ENCODE assay signal across 10 mouse cellular contexts in genomic region chr1:78649269-78650061, GRCm38 (mm10). TPM values are rescaled to one million over a fixed set of nuclear protein-coding genes. Genes with fewer than 3 reads are reported as not detected.
A peak's percentile ranks its signal among the peaks of the same experiment; 100 is the strongest.
DNase-seq lines count a peak whose midpoint lies in the region; ATAC-seq and TF ChIP-seq lines count a peak whose summit lies in the region.
"Had no signal": no experiment of that assay in that cellular context is flagged by ENCODE, and none has a peak within 500 bp of the region (broad histone marks: within the 10 kb centered on the region; RNA-seq: fewer than 3 reads in every experiment).

No protein-coding gene starts in this region.

- no peaks in the 10 kb centered on the region for H3K9me3 ChIP-seq in hindbrain, embryonic 10.5 days
- no peaks in the 10 kb centered on the region for H3K9me3 ChIP-seq in hindbrain, embryonic 16.5 days (ENCODE audit: control insufficient read depth, low read length)
- H3K9me3 ChIP-seq in midbrain, embryonic 11.5 days (ENCODE audit: control insufficient read depth, low read length), result no peaks in the 10 kb centered on the region
- H3K9me3 ChIP-seq in midbrain, embryonic 14.5 days (ENCODE audit: control insufficient read depth, low read length), result no peaks in the 10 kb centered on the region
- no peaks in the 10 kb centered on the region for H3K9me3 ChIP-seq in embryonic facial prominence, embryonic 10.5 days
- H3K9me3 ChIP-seq in midbrain, postnatal 0 days (ENCODE audit: low read length), result no peaks in the 10 kb centered on the region
- H3K9me3 ChIP-seq: hindbrain, embryonic 15.5 days; limb, embryonic 13.5 days had no signal

- TF ChIP-seq CTCF in midbrain, postnatal 0 days (IDR thresholded peaks at IDR 0.05), result no peak
- no peak for TF ChIP-seq CTCF in gastrocnemius, adult 2 months (IDR thresholded peaks at IDR 0.05)

- DNase-seq in hindbrain, embryonic 10.5 days (ENCODE audit: low spot score), result no peak
- DNase-seq in midbrain, embryonic 11.5 days (ENCODE audit: low spot score, missing footprints), result peak; percentile 87
- DNase-seq in midbrain, embryonic 14.5 days, result no peak
- peak; percentile 34 for DNase-seq in embryonic facial prominence, embryonic 10.5 days (ENCODE audit: low spot score)
- DNase-seq in midbrain, postnatal 0 days (ENCODE audit: low spot score), result no peak
- DNase-seq in gastrocnemius, adult 2 months, result no peak
- no peak for DNase-seq in urinary bladder, postnatal 10 days (ENCODE audit: low spot score)

- no peaks in the 10 kb centered on the region for H3K36me3 ChIP-seq in hindbrain, embryonic 10.5 days
- H3K36me3 ChIP-seq in hindbrain, embryonic 16.5 days (ENCODE audit: control insufficient read depth, insufficient read depth, low read length), result no peaks in the 10 kb centered on the region
- H3K36me3 ChIP-seq in midbrain, embryonic 11.5 days (ENCODE audit: control insufficient read depth, insufficient read depth, low read length), result no peaks in the 10 kb centered on the region
- no peaks in the 10 kb centered on the region for H3K36me3 ChIP-seq in midbrain, embryonic 14.5 days (ENCODE audit: control insufficient read depth, insufficient read depth, low read length)
- no peaks in the 10 kb centered on the region for H3K36me3 ChIP-seq in embryonic facial prominence, embryonic 10.5 days (replicated peaks)
- no peaks in the 10 kb centered on the region for H3K36me3 ChIP-seq in midbrain, postnatal 0 days (ENCODE audit: insufficient read depth, low read length)
- H3K36me3 ChIP-seq: hindbrain, embryonic 15.5 days; limb, embryonic 13.5 days had no signal

- no peak overlapping the region for H3K9ac ChIP-seq in hindbrain, embryonic 16.5 days (ENCODE audit: low read depth, low read length)
- H3K9ac ChIP-seq in midbrain, embryonic 11.5 days (ENCODE audit: low read length), result no peak overlapping the region
- no peak overlapping the region for H3K9ac ChIP-seq in midbrain, embryonic 14.5 days (replicated peaks; ENCODE audit: low read length)
- H3K9ac ChIP-seq in midbrain, postnatal 0 days (replicated peaks; ENCODE audit: low read length, poor library complexity, severe bottlenecking), result no peak overlapping the region
- H3K9ac ChIP-seq: hindbrain, embryonic 15.5 days; limb, embryonic 13.5 days had no signal

- intact Hi-C loops in gastrocnemius, adult 2 months (cut with DNase I), result no loop called here

- H3K4me2 ChIP-seq in hindbrain, embryonic 16.5 days (ENCODE audit: low read length), result no peak overlapping the region
- H3K4me2 ChIP-seq in midbrain, embryonic 11.5 days, result no peak overlapping the region
- no peak overlapping the region for H3K4me2 ChIP-seq in midbrain, embryonic 14.5 days (ENCODE audit: low read length)
- H3K4me2 ChIP-seq in midbrain, postnatal 0 days (ENCODE audit: low read depth, low read length, poor library complexity, severe bottlenecking), result no peak overlapping the region
- H3K4me2 ChIP-seq: hindbrain, embryonic 15.5 days; limb, embryonic 13.5 days had no signal

- WGBS in hindbrain, embryonic 10.5 days, result 40% methylated on average over 6 of the region's 6 CpGs
- WGBS in hindbrain, embryonic 16.5 days, result 48% methylated on average over 6 of the region's 6 CpGs
- WGBS in midbrain, embryonic 11.5 days, result 41% methylated on average over 6 of the region's 6 CpGs
- 43% methylated on average over 6 of the region's 6 CpGs for WGBS in midbrain, embryonic 14.5 days
- 28% methylated on average over 6 of the region's 6 CpGs for WGBS in embryonic facial prominence, embryonic 10.5 days
- 37% methylated on average over 6 of the region's 6 CpGs for WGBS in midbrain, postnatal 0 days

- no peak for ATAC-seq in hindbrain, embryonic 16.5 days
- ATAC-seq in midbrain, embryonic 11.5 days (ENCODE audit: low FRiP score), result peak; percentile 73
- no peak for ATAC-seq in midbrain, embryonic 14.5 days (ENCODE audit: low FRiP score, low TSS enrichment)
- 0 out of 2 replicates have a peak, but pooled peaks have one; percentile 27 for ATAC-seq in midbrain, postnatal 0 days (ENCODE audit: low FRiP score)

- no peak overlapping the region for H3K4me3 ChIP-seq in hindbrain, embryonic 10.5 days
- H3K4me3 ChIP-seq in hindbrain, embryonic 16.5 days (ENCODE audit: low read length), result no peak overlapping the region
- no peak overlapping the region for H3K4me3 ChIP-seq in midbrain, embryonic 11.5 days (ENCODE audit: low read depth, low read length)
- H3K4me3 ChIP-seq in midbrain, embryonic 14.5 days (replicated peaks; ENCODE audit: low read depth, low read length), result no peak overlapping the region
- no peak overlapping the region for H3K4me3 ChIP-seq in embryonic facial prominence, embryonic 10.5 days
- no peak overlapping the region for H3K4me3 ChIP-seq in midbrain, postnatal 0 days (ENCODE audit: low read depth, low read length)
- H3K4me3 ChIP-seq in gastrocnemius, adult 2 months, result no peak overlapping the region
- H3K4me3 ChIP-seq: hindbrain, embryonic 15.5 days; limb, embryonic 13.5 days had no signal

- H3K27me3 ChIP-seq in hindbrain, embryonic 10.5 days (ENCODE audit: insufficient read depth, poor library complexity, severe bottlenecking), result no peaks in the 10 kb centered on the region
- H3K27me3 ChIP-seq in hindbrain, embryonic 16.5 days (replicated peaks; ENCODE audit: control insufficient read depth, insufficient read depth, low read length), result no peaks in the 10 kb centered on the region
- H3K27me3 ChIP-seq in midbrain, embryonic 11.5 days (ENCODE audit: control insufficient read depth, insufficient read depth, low read length), result no peaks in the 10 kb centered on the region
- no peaks in the 10 kb centered on the region for H3K27me3 ChIP-seq in midbrain, embryonic 14.5 days (ENCODE audit: control insufficient read depth, insufficient read depth, low read length)
- H3K27me3 ChIP-seq in embryonic facial prominence, embryonic 10.5 days (replicated peaks; ENCODE audit: low read depth, poor library complexity, severe bottlenecking), result no peaks in the 10 kb centered on the region
- H3K27me3 ChIP-seq in midbrain, postnatal 0 days (ENCODE audit: insufficient read depth, low read length), result no peaks in the 10 kb centered on the region
- H3K27me3 ChIP-seq: hindbrain, embryonic 15.5 days; limb, embryonic 13.5 days had no signal

- peak overlapping the region; percentile 62 for H3K27ac ChIP-seq in hindbrain, embryonic 10.5 days
- no peak overlapping the region for H3K27ac ChIP-seq in hindbrain, embryonic 16.5 days (ENCODE audit: low read depth, low read length)
- no peak overlapping the region for H3K27ac ChIP-seq in midbrain, embryonic 11.5 days (ENCODE audit: low read depth, low read length)
- H3K27ac ChIP-seq in midbrain, embryonic 14.5 days (replicated peaks; ENCODE audit: low read depth, low read length), result no peak overlapping the region
- H3K27ac ChIP-seq in embryonic facial prominence, embryonic 10.5 days (replicated peaks), result peak overlapping the region; percentile 83
- no peak overlapping the region for H3K27ac ChIP-seq in midbrain, postnatal 0 days (ENCODE audit: low read depth, low read length)
- no peak overlapping the region for H3K27ac ChIP-seq in gastrocnemius, adult 2 months
- H3K27ac ChIP-seq: hindbrain, embryonic 15.5 days; limb, embryonic 13.5 days had no signal

- H3K4me1 ChIP-seq in hindbrain, embryonic 10.5 days (replicated peaks), result peaks cover 13% of the 10 kb centered on the region
- H3K4me1 ChIP-seq in hindbrain, embryonic 16.5 days (ENCODE audit: control insufficient read depth, insufficient read depth, low read depth, low read length), result no peaks in the 10 kb centered on the region
- 0 out of 2 replicates have a peak, but pooled peaks cover 4% of the 10 kb centered on the region for H3K4me1 ChIP-seq in midbrain, embryonic 11.5 days (ENCODE audit: control insufficient read depth, insufficient read depth, low read length)
- H3K4me1 ChIP-seq in midbrain, embryonic 14.5 days (ENCODE audit: control insufficient read depth, insufficient read depth, low read length), result no peaks in the 10 kb centered on the region
- H3K4me1 ChIP-seq in embryonic facial prominence, embryonic 10.5 days, result peaks cover 20% of the 10 kb centered on the region
- no peaks in the 10 kb centered on the region for H3K4me1 ChIP-seq in midbrain, postnatal 0 days (ENCODE audit: insufficient read depth, low read length)
- H3K4me1 ChIP-seq: hindbrain, embryonic 15.5 days had no signal

RNA-seq across cellular contexts. Expression of gene Acsl3, which starts 8.2 kb away (rescaled TPM):
- polyA plus RNA-seq in hindbrain, embryonic 10.5 days (2016; fragmentation: Nextera tagmentation; extraction: Ambion mirVana), result 62.1 and 74.8 TPM in 2 replicates
- 106 and 111 TPM in 2 replicates for polyA plus RNA-seq in hindbrain, embryonic 16.5 days (2015; fragmentation: Nextera tagmentation; extraction: Ambion mirVana)
- polyA plus RNA-seq in midbrain, embryonic 11.5 days (2014; fragmentation: Nextera tagmentation; extraction: Ambion mirVana), result 97.9 and 109 TPM in 2 replicates
- polyA plus RNA-seq in midbrain, embryonic 14.5 days (2014; fragmentation: Nextera tagmentation; extraction: Ambion mirVana), result 61.3 and 105 TPM in 2 replicates
- polyA plus RNA-seq in embryonic facial prominence, embryonic 10.5 days (2016; fragmentation: Nextera tagmentation; extraction: Ambion mirVana), result 83.9 and 84.3 TPM in 2 replicates
- total RNA-seq in midbrain, postnatal 0 days (2014; rRNA removed), result 104 and 108 TPM in 2 replicates
- 87.5 and 89.2 TPM in 2 replicates for polyA plus RNA-seq in midbrain, postnatal 0 days (2015; fragmentation: Nextera tagmentation; extraction: Ambion mirVana)
- 10 to 100 TPM in 1 of 2 experiments, 1 to 10 TPM in 1; 7.3 to 21.1 TPM for total RNA-seq in gastrocnemius, adult 2 months (2021)

RNA-seq across cellular contexts. Expression of gene Utp14b, which starts 8.4 kb away (rescaled TPM):
- polyA plus RNA-seq in hindbrain, embryonic 10.5 days (2016; fragmentation: Nextera tagmentation; extraction: Ambion mirVana), result 2.8 and 4.3 TPM in 2 replicates
- 1.5 and 1.8 TPM in 2 replicates for polyA plus RNA-seq in hindbrain, embryonic 16.5 days (2015; fragmentation: Nextera tagmentation; extraction: Ambion mirVana)
- 5.3 and 6.0 TPM in 2 replicates for polyA plus RNA-seq in midbrain, embryonic 11.5 days (2014; fragmentation: Nextera tagmentation; extraction: Ambion mirVana)
- polyA plus RNA-seq in midbrain, embryonic 14.5 days (2014; fragmentation: Nextera tagmentation; extraction: Ambion mirVana), result 3.8 and 4.5 TPM in 2 replicates
- polyA plus RNA-seq in embryonic facial prominence, embryonic 10.5 days (2016; fragmentation: Nextera tagmentation; extraction: Ambion mirVana), result 4.5 and 4.8 TPM in 2 replicates
- total RNA-seq in midbrain, postnatal 0 days (2014; rRNA removed), result 6.7 and 8.8 TPM in 2 replicates
- polyA plus RNA-seq in midbrain, postnatal 0 days (2015; fragmentation: Nextera tagmentation; extraction: Ambion mirVana), result 1.8 and 2.4 TPM in 2 replicates
- total RNA-seq in gastrocnemius, adult 2 months (2021), result 1 to 10 TPM; 1.6 to 2.6 TPM

Comparison
In these comparisons a context has a peak if more than half of its experiments do, and no peak if none do; other contexts are left out.
1. DNase-seq: peak in midbrain, embryonic 11.5 days (single experiment) and embryonic facial prominence, embryonic 10.5 days (single experiment); none in hindbrain, embryonic 10.5 days (single experiment), midbrain, embryonic 14.5 days (single experiment), midbrain, postnatal 0 days (single experiment), gastrocnemius, adult 2 months (single experiment) and urinary bladder, postnatal 10 days (single experiment).
2. H3K27ac ChIP-seq: peak in hindbrain, embryonic 10.5 days (single experiment) and embryonic facial prominence, embryonic 10.5 days (single experiment); none in hindbrain, embryonic 16.5 days (single experiment), midbrain, embryonic 11.5 days (single experiment), midbrain, embryonic 14.5 days (single experiment), midbrain, postnatal 0 days (single experiment) and gastrocnemius, adult 2 months (single experiment).
3. ATAC-seq: peak in midbrain, embryonic 11.5 days (single experiment) and midbrain, postnatal 0 days (single experiment); none in hindbrain, embryonic 16.5 days (single experiment) and midbrain, embryonic 14.5 days (single experiment).